Mouse (Mus musculus) right cerebral cortex, postnatal 14 days (tissue): ENCODE data around the gene Tesk1.
"Not testable (repeated sequence)": the region's sequence is repeated elsewhere in the genome, so short reads cannot be mapped to it uniquely, and the experiment has no call there.

Experiments used
- DNase-seq: peaks from one replicate; pipeline ENCODE4 v3.0.0; 2022

The Tesk1 gene

DNA sequence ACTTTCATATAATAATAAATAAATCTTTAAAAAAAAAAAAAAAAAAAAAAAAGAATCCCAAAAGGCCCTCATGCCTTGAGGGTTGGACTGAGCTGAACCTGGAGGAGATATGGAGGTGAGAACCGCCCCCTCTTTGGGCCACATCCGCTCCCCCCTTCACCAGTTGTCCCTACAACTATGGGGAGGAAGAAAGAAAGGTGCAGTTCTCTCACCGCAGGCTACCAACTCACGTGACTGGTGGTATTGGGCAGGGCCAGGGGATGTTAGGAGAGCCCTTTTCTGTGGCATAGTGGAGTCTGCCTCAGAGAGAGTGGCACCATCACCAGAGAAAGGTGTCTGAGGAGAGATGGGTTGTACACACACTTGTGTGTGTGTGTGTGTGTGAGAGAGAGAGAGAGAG is 14.7 kb downstream of the Tesk1 start:
- no peak for DNase-seq

GRCm38 (mm10) chr4:43457124-43457523 is 15.4 kb downstream of the Tesk1 start:
- DNase-seq, result no peak

DNA sequence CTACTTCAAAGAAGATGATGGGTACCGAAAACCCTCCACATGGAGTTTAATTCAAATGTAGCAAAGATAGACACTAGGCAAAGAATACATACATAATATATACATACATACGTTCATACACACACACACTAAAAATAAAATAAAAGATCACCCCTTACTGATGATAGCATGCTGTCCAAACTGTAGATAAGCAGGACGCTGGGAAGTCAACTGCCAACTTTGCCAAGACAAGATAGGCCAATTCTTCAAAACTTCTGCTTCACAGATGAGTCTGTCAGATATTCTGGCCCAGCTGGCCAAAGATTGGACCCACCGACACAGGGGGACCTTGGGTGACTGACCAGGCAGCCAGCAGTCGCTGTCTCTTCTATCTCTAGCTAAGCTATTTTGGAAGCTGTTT is 21.4 kb downstream of the Tesk1 start:
- DNase-seq, result no peak

GRCm38 (mm10) chr4:43465935-43466334 is 24.2 kb downstream of the Tesk1 start:
- no peak for DNase-seq

- no peak for DNase-seq
These were observed 25.1 kb downstream of the Tesk1 start for GRCm38 (mm10) chr4:43466872-43467271.

DNA sequence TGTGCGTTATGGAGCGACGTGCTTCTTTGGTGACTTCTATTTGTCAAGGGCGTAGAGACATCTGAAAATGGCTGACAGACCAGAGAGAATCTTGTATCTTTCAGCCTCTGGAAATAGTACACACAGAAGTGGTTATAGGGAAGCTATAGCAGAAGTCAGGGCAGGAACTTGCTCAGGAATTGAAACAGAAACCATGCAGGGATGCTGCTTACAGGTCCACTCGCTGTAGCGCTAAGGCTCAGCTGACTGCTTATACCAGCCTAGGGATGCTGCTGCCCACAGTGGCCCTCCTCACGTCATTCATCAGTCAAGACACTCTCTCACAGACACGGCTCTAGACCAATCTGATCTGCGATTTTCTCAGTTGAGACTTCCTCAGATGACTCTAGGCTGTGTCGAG is 28.6 kb downstream of the Tesk1 start:
- no peak for DNase-seq

- DNase-seq, result no peak
These were observed 31.9 kb downstream of the Tesk1 start for GRCm38 (mm10) chr4:43473636-43474035.

DNA sequence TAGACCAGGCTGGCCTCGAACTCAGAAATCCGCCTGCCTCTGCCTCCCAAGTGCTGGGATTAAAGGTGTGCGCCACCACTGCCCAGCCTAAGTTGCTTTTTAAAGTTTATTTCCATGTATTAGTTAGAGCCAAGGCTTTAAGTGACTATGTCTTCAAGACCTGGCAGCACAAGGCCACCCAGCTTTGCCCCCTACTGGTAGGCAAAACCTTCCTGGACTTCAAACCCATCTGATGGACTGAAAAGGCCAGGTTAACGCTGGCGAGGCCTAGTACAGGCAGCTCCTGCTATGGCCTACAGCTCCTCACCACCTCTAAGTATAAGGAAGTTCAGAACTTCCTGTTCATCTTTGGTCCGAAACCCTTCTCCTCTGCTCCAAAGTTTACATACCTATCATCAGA is 34.9 kb downstream of the Tesk1 start:
- no peak for DNase-seq

GRCm38 (mm10) chr4:43477857-43478533 is 36.3 kb downstream of the Tesk1 start:
- DNase-seq, result peak; percentile 81

DNA sequence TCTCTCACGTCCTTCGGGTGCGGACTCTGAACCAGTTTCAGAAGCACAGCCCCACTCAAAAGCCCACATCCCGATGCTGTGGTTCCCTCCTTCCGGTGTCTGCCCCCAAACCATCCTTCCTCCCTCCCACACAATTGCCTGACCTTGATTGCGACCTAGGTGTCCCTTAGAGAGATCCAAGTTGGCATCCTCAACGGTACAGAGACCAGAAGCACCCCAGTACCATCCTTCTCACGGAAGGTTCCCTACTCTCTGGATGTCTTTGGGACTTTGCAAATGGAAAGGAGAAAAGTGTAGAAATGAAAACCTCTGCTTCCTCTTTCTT is 36.8 kb downstream of the Tesk1 start:
- DNase-seq, result no peak

DNA sequence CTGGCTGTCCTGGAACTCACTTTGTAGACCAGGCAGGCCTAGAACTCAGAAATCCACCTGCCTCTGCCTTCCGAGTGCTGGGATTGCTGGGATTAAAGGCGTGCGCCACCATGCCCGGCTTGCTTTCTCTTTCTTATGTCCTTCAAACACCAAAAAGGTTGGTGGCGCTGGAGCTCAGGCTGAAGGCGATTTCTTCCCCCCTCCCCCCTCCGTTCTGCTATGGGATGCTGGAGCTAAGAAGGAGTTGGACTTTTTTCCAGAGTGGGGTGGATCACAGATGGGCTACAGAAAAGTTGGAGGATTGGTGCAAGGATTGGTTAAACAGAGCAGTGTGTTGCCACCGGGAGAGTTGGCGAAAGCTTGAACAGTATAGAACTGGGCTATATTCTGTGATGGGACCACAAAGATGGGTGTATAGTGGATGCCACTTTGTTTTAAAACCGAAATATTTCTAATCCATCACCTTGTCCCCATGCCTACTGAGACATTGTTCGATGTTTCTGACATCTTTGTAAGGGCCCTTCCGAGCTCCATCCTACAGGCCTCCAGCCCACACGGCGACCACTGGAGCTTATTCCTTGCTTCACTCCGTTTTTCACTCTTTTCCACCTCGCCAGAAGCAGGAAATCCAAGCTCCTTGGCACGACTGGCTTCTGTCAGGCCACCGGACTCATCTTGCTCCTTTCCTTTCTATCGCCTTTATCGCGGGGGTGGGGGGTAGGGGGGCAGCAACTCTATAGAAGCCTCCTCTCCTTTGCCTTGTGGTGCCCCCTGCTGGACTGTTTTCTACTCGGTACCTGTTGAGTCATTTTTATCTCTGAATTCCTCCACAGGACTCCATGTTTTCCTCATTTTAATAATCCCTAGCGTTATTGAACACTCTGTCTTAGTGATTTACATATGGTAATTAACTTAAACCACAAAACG is 37.4 kb downstream of the Tesk1 start:
- DNase-seq, result peak; percentile 81

DNA sequence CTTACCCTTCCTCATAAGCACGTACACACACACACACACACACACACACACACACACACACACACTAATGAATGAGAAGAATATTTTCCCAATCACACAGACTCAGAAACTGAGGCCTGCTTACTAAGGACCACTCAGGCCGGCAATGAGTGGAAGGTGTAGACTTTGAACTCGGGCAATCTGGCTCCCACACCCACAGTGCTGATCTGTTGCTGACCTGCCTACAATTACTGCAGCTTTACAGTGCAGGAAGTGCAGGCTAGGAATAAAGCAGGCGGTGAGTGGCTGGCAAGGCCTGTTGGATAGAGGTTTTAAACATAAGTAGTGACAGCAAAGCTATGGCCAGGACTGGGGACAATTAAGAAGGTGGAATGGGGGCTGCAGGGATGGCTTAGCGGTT is 39.2 kb downstream of the Tesk1 start:
- DNase-seq, result no peak

DNA sequence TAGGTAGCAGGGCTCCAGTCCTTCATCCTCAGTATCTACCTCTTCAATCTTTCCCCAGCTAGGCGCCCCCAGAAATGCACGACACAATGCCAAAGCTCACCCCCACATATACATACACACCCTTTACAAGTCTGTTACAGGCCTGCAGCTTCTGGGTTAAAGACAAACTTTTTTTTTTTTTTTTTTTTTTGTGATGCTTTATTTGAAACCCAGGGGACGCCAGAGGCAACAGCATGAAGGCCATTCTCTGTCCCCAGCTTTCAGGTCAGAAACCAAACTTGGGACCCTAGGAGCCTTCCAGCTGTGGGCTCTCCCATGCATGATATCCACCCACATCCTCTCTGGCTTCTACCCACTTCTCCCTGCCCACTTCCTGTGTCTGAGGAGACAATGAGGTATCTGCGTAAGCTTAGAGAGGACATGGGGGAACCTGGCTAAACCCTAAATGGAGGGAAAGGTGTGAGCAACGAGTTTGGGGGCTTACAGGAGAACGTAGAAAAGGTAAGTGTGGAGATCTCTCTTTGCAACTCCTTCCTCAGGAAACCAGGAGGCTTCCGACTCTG is 40.2 kb downstream of the Tesk1 start:
- DNase-seq, result no peak

GRCm38 (mm10) chr4:43482591-43482990 is 40.9 kb downstream of the Tesk1 start:
- DNase-seq, result no peak

DNA sequence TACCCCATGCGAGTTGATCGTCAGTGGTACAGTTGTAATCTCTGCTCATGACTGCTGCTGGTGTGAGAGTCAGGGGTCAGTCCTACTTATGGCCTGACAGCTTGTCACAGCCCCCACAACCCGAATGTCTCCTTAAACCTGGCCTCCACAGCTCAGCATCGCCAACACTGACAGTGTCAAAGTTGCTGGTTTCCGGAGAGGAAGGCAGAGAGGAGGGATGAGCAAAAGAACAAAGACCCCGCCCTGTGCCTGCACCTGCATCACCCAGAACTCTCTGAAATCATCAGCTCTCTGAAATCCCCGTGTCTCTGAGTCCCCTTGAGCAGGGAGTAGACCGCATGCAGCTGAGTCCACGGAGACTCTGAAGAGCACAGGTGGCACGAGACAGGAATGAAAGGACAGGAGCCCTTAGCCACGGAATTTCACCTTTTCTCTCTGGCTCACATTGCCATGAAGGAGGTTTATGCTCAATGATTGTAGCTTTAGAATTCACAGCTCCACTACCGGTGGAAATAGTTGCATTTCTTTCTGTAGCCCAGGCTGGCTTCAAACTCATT is 41.9 kb downstream of the Tesk1 start, which contains the start of gene Sit1:
Gene Sit1, minus strand, starts transcription at position 200 of the 557 bp plus-strand sequence.
- no peak for DNase-seq

- not testable (repeated sequence) for DNase-seq
These were observed 43.9 kb downstream of the Tesk1 start for GRCm38 (mm10) chr4:43485666-43486065.

DNA sequence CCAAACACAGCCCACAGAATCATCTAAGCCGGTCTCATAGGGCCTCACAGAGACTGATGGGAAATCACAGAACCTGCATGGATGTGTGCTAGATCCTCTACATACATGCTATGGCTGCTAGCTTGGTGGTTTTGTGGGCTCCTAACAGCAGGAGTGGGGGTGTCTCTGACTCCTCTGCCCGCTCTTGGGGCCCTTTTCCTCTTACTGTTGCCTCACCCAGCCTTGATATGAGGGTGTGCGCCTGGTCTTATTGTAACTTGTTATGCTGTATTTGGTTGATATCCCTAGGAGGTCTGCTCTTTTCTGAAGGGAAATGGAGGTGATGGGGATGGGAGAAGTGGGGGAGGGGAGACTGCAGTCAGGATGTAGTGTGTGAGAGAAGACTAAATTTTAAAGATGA is 47.9 kb downstream of the Tesk1 start:
- DNase-seq, result no peak

GRCm38 (mm10) chr4:43490801-43491200 is 49.1 kb downstream of the Tesk1 start:
- no peak for DNase-seq

- no peak for DNase-seq
These were observed 50.5 kb downstream of the Tesk1 start for GRCm38 (mm10) chr4:43492101-43492820.

GRCm38 (mm10) chr4:43492821-43493185 is 51.1 kb downstream of the Tesk1 start, which contains the start of gene Ccdc107:
Gene Ccdc107 (plus strand): TSS chr4:43492900.
- peak; percentile 86 for DNase-seq

- peak; percentile 97 for DNase-seq
These were observed 51.6 kb downstream of the Tesk1 start for GRCm38 (mm10) chr4:43493186-43493845.

DNA sequence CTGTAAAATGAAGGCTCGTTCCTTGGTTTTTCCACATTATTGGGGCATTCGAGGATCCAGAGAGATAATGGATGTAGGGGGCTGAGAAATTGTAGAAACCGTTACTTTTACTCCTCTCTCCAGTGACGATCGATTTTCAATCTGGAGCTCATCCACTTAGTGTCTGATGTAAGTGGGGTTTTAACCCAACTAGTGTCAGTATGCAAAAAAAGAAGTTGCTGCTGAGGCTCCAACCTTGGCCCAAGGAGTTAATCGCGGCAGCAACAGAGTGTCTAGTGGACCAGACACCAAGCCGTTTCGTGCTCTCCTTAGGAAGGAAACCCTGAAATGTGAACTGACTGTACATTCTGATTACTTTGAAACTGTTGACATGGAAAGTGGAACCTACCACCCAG is 52.1 kb downstream of the Tesk1 start:
- no peak for DNase-seq
